Mouse (Mus musculus): ENCODE data around the gene Usp48. TPM values are rescaled to one million over a fixed set of nuclear protein-coding genes. Genes with fewer than 3 reads are reported as not detected.

The Usp48 gene
- polyA plus RNA-seq, 1 experiment from 2014 or later: 76.8 TPM

DNA sequence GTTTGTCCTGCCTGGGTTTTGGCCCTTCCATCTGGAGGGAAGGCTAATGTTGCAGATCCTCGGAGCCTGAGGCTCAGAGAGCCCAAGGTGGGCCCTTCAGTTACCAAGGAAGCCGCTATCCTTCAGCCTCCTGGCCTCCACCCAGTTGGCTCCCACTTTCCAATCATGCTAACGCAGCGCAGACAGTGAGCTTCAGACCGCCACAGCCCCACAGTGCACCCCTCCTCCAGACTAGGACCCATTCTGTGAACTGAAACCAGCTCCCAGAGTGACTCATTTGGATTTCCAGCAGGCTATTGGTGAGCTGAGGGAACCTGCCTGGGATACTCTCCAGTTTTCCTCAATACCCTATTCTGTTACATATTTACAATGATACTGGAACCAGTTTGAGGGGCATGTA, 111.8 kb downstream of the Usp48 start:
- Histone ChIP-seq H3K4me3 (replicated peaks; ENCODE audit: low read depth, low read length) (no peak overlapping the region), H3K36me3 (ENCODE audit: control insufficient read depth, insufficient read depth, low read length) (no peaks in the 10 kb centered on the region), H3K9ac (replicated peaks; ENCODE audit: low read length) (no peak overlapping the region), H3K4me1 (ENCODE audit: control insufficient read depth, insufficient read depth, low read length) (peaks cover 15% of the 10 kb centered on the region), H3K27me3 (ENCODE audit: control insufficient read depth, insufficient read depth, low read length) (no peaks in the 10 kb centered on the region), H3K27ac (replicated peaks; ENCODE audit: low read depth, low read length) (no peak overlapping the region), H3K9me3 (ENCODE audit: control insufficient read depth, low read length) (no peaks in the 10 kb centered on the region), H3K4me2 (ENCODE audit: low read length) (no peak overlapping the region)
- WGBS: 84% methylated on average over 5 of the region's 5 CpGs
- DNase-seq (no peak), ATAC-seq (ENCODE audit: low FRiP score, low TSS enrichment) (no peak)

DNA sequence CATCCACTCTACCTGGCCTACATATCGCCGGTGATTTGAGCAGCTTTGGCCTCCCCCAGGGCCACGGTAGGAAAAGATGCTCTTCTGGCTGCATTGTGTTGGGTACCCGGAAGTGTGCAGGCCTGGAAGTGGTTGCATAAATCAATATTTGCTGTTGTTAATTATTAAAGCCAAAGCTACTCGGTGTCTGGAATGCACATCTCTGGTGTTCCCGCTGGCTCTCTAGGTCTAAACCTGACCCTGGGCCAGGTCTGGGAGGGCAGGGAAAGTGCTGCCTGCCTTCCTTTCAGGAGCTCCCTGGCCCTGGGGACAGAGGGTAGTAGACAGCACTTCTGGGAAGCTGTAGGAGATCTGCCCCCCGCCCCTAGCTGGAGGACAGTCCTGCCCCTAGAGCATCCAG, 113.0 kb downstream of the Usp48 start:
- no peak overlapping the region for H3K27ac ChIP-seq (replicated peaks; ENCODE audit: low read depth, low read length)

DNA sequence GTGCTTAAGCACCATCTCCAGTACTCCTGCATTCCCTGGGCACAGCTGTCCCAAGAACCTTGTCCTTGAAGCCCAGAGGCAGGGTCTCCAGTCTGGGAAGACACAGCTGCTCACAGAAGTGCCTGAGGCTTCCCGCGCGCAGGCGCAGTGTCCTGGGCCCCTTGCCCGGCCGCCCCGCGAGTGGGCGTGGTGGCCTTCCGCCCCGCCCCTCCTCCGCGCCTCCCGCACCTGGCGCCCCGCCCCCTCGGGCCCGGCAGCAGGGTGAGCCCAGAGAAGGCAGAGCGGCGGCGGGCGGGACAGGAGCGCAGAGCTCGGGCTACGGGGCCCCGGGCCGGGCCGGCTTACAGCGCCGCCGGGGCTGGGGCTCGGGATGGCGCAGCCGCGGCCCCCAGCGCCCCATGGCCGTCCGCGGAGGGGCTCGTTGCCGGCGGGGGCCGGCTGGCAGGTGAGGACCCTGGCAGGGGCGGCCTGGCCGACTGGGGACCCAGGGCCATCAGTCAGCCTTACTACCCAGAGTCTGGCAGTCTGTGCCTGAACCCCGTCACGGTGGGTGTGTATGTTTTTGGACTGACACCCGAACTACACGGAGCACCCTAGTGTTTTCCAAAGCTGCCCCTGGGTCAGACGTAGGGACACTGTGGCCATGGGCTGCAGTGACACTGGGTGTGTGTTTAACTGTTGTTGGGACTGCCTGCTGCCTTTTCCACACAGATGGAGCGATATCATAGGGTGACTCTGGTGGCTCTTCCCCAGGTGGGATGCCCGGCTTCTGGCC, 113.8 kb downstream of the Usp48 start:
- H3K4me2 ChIP-seq (ENCODE audit: low read length): peak overlapping the region; percentile 81
- peak overlapping the region; percentile 74 for H3K9ac ChIP-seq (replicated peaks; ENCODE audit: low read length)
- WGBS: 4% methylated on average over 52 of the region's 52 CpGs
- H3K4me1 ChIP-seq (ENCODE audit: control insufficient read depth, insufficient read depth, low read length): peaks cover 15% of the 10 kb centered on the region
- no peaks in the 10 kb centered on the region for H3K9me3 ChIP-seq (ENCODE audit: control insufficient read depth, low read length)
- no peak overlapping the region for H3K27ac ChIP-seq (replicated peaks; ENCODE audit: low read depth, low read length)
- DNase-seq (peak; percentile 95), ATAC-seq (ENCODE audit: low FRiP score, low TSS enrichment) (peak; percentile 77)
- peak overlapping the region; percentile 52 for H3K4me3 ChIP-seq (replicated peaks; ENCODE audit: low read depth, low read length)
- no peaks in the 10 kb centered on the region for H3K36me3 ChIP-seq (ENCODE audit: control insufficient read depth, insufficient read depth, low read length)
- no peaks in the 10 kb centered on the region for H3K27me3 ChIP-seq (ENCODE audit: control insufficient read depth, insufficient read depth, low read length)

More for the DNA sequence above, 113.0 kb downstream of the Usp48 start:
- no peak overlapping the region for H3K4me3 ChIP-seq (replicated peaks; ENCODE audit: low read depth, low read length)
- no peaks in the 10 kb centered on the region for H3K36me3 ChIP-seq (ENCODE audit: control insufficient read depth, insufficient read depth, low read length)
- no peak for DNase-seq
- WGBS: 65% methylated on average over 7 of the region's 7 CpGs
- ATAC-seq (ENCODE audit: low FRiP score, low TSS enrichment): no peak
- H3K4me1 ChIP-seq (ENCODE audit: control insufficient read depth, insufficient read depth, low read length): peaks cover 15% of the 10 kb centered on the region
- no peaks in the 10 kb centered on the region for H3K27me3 ChIP-seq (ENCODE audit: control insufficient read depth, insufficient read depth, low read length)
- peak overlapping the region; percentile 81 for H3K4me2 ChIP-seq (ENCODE audit: low read length)
- no peak overlapping the region; the same call in 1 of the 2 replicates for H3K9ac ChIP-seq (replicated peaks; ENCODE audit: low read length)
- H3K9me3 ChIP-seq (ENCODE audit: control insufficient read depth, low read length): no peaks in the 10 kb centered on the region

Other genes starting within 250 kb of the Usp48 start
- gene Cdc42, start 236.0 kb upstream of the Usp48 start, polyA plus RNA-seq (2014; fragmentation: Nextera tagmentation; extraction: Ambion mirVana): 984 and 991 TPM in 2 replicates
- not detected in 2 replicates for gene Cela3a, start 184.0 kb upstream of the Usp48 start, polyA plus RNA-seq (2014; fragmentation: Nextera tagmentation; extraction: Ambion mirVana)
- not detected in 2 replicates for gene Cela3b, start 163.2 kb upstream of the Usp48 start, polyA plus RNA-seq (2014; fragmentation: Nextera tagmentation; extraction: Ambion mirVana)
- not detected in 2 replicates for gene 1700013G24Rik, start 140.5 kb upstream of the Usp48 start, polyA plus RNA-seq (2014; fragmentation: Nextera tagmentation; extraction: Ambion mirVana)
- 2.0 and 7.6 TPM in 2 replicates for gene Hspg2, start 125.0 kb upstream of the Usp48 start, polyA plus RNA-seq (2014; fragmentation: Nextera tagmentation; extraction: Ambion mirVana)
- gene Ldlrad2, start 19.2 kb upstream of the Usp48 start, polyA plus RNA-seq (2014; fragmentation: Nextera tagmentation; extraction: Ambion mirVana): not detected in 2 replicates
- 57.7 and 60.8 TPM in 2 replicates for gene Rap1gap, start 71.0 kb downstream of the Usp48 start, polyA plus RNA-seq (2014; fragmentation: Nextera tagmentation; extraction: Ambion mirVana)
- gene Alpl, start 202.6 kb downstream of the Usp48 start, polyA plus RNA-seq (2014; fragmentation: Nextera tagmentation; extraction: Ambion mirVana): 6.0 and 6.1 TPM in 2 replicates

Measured in midbrain, embryonic 14.5 days (tissue).